Mouse (Mus musculus): Measurements from ENCODE around the gene Gpr35. TPM values are rescaled to one million over a fixed set of nuclear protein-coding genes. Genes with fewer than 3 reads are reported as not detected.

Gpr35 gene
- polyA plus RNA-seq, 1 experiment from 2014 or later = 0.20 TPM

DNA sequence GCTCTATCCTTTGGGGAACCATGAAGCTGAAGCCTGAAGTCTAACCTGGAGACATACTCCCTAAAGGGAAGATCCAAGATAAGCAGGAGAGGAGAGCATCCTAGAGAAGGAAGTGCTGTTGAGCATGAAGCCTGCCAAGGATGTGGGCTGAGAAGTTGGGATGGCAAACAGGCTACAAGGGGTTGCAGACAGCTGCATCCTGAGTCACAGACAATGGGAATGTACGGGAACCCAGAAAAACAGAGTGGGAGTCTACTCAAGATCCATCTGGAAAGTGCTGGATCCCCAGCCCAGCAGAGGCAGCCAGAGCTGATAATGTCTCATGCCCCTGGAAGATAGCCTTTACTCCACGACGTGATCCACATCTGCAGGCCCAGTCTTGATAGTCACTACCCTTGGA is 80.5 kb downstream of the Gpr35 start:
- H3K4me3 ChIP-seq = no peak overlapping the region
- H3K9ac ChIP-seq = no peak overlapping the region
- H3K4me1 ChIP-seq = no peaks in the 10 kb centered on the region
- no peak overlapping the region for H3K27ac ChIP-seq
- no peaks in the 10 kb centered on the region for H3K27me3 ChIP-seq
- H3K36me3 ChIP-seq = no peaks in the 10 kb centered on the region
- H3K4me2 ChIP-seq (replicated peaks) = no peak overlapping the region
- 91% methylated on average over 3 of the region's 3 CpGs for WGBS
- H3K9me3 ChIP-seq = no peaks in the 10 kb centered on the region
- no peak for ATAC-seq (ENCODE audit: low FRiP score, low read depth)

GRCm38 (mm10) chr1:93033989-93034388 is 83.3 kb downstream of the Gpr35 start:
- no peak for ATAC-seq (ENCODE audit: low FRiP score, low read depth)
- Histone ChIP-seq H3K36me3 (peaks cover 11% of the 10 kb centered on the region), H3K4me2 (replicated peaks) (no peak overlapping the region), H3K9me3 (peaks cover 8% of the 10 kb centered on the region; the same call in 1 of the 2 replicates), H3K27me3 (no peaks in the 10 kb centered on the region), H3K9ac (no peak overlapping the region), H3K4me1 (no peaks in the 10 kb centered on the region), H3K4me3 (no peak overlapping the region), H3K27ac (no peak overlapping the region)
- WGBS = 62% methylated on average over 8 of the region's 8 CpGs

DNA sequence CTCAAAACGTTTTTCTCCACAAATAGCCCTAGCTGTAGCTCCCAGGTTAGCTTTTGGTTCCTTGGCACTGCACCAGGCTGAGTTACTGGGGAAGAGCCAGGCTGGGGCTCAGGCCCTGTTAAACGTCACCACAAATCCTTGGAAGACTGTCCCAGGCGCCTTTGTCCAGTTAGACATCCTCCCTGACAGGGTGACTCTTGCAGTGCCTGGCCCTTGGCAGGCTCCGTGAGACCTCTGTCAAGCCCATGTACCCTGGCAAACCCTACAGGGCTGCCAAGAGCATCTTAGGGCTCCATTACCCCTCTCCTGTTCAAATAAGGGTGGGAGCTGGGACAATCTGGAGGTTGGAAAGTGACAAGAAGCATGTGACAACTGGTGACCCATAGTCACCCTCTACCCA is 85.3 kb downstream of the Gpr35 start:
- Histone ChIP-seq H3K9ac (no peak overlapping the region), H3K4me1 (no peaks in the 10 kb centered on the region), H3K36me3 (peaks cover 18% of the 10 kb centered on the region), H3K9me3 (peaks cover 8% of the 10 kb centered on the region; the same call in 1 of the 2 replicates), H3K4me3 (no peak overlapping the region), H3K4me2 (replicated peaks) (no peak overlapping the region), H3K27ac (no peak overlapping the region), H3K27me3 (no peaks in the 10 kb centered on the region)
- 76% methylated on average over 4 of the region's 4 CpGs for WGBS
- no peak for ATAC-seq (ENCODE audit: low FRiP score, low read depth)

Other genes with a start within 250 kb of the Gpr35 start
- gene Gpc1, start 119.2 kb upstream of the Gpr35 start, polyA plus RNA-seq (2015; fragmentation: Nextera tagmentation; extraction: Ambion mirVana) = 67.7 and 71.4 TPM in 2 replicates
- gene Ankmy1, start 48.0 kb upstream of the Gpr35 start, polyA plus RNA-seq (2015; fragmentation: Nextera tagmentation; extraction: Ambion mirVana) = 0.36 and 0.43 TPM in 2 replicates
- 11.9 and 12.4 TPM in 2 replicates for gene Dusp28, start 43.9 kb upstream of the Gpr35 start, polyA plus RNA-seq (2015; fragmentation: Nextera tagmentation; extraction: Ambion mirVana)
- gene Rnpepl1, start 40.1 kb upstream of the Gpr35 start, polyA plus RNA-seq (2015; fragmentation: Nextera tagmentation; extraction: Ambion mirVana) = 33.3 and 33.4 TPM in 2 replicates
- 32.3 and 35.2 TPM in 2 replicates for gene Capn10, start 16.5 kb upstream of the Gpr35 start, polyA plus RNA-seq (2015; fragmentation: Nextera tagmentation; extraction: Ambion mirVana)
- not detected in 2 replicates for gene Aqp12, start 55.5 kb downstream of the Gpr35 start, polyA plus RNA-seq (2015; fragmentation: Nextera tagmentation; extraction: Ambion mirVana)
- gene Kif1a, start 151.1 kb downstream of the Gpr35 start, polyA plus RNA-seq (2015; fragmentation: Nextera tagmentation; extraction: Ambion mirVana) = 18.3 and 19.2 TPM in 2 replicates
- gene Agxt, start 184.4 kb downstream of the Gpr35 start, polyA plus RNA-seq (2015; fragmentation: Nextera tagmentation; extraction: Ambion mirVana) = not detected in 2 replicates
- 0.94 and 1.1 TPM in 2 replicates for gene 2310007B03Rik, start 210.1 kb downstream of the Gpr35 start, polyA plus RNA-seq (2015; fragmentation: Nextera tagmentation; extraction: Ambion mirVana)
- 0.31 and 0.32 TPM in 2 replicates for gene Crocc2, start 217.9 kb downstream of the Gpr35 start, polyA plus RNA-seq (2015; fragmentation: Nextera tagmentation; extraction: Ambion mirVana)